Mouse (Mus musculus): ENCODE results near the gene Ibsp. TPM values are rescaled to one million over a fixed set of nuclear protein-coding genes. Genes with fewer than 3 reads are reported as not detected.

The Ibsp gene
- not detected in 2 replicates for polyA plus RNA-seq (2016; fragmentation: Nextera tagmentation; extraction: Ambion mirVana)

DNA sequence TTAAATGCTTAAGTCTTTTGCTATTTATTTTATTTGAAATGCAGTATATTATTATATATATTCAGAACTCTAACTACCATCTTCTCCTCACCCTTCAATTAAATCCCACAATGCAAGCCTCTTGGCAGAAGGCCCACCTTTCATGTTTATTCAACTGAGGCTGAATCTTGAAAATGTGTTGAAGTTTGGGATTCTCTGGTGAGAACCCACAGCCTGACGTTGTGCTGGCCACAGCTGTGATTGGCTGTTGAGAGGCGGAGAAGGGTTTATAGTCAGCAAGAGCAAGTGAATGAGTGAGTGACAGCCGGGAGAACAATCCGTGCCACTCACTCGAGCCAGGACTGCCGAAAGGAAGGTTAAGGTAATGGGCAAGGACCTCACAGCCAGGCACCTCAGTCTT, at the start of gene Ibsp:
TSS of gene Ibsp (plus strand) at position 178 of the 400 bp plus-strand sequence.
- no peak for DNase-seq (ENCODE audit: low spot score)
- Histone ChIP-seq H3K27ac (no peak within 1 kb of the TSS), H3K9me3 (no peaks in the 10 kb centered on the region), H3K27me3 (ENCODE audit: insufficient read depth, poor library complexity, severe bottlenecking) (no peaks in the 10 kb centered on the region), H3K4me1 (no peaks in the 10 kb centered on the region), H3K36me3 (no peaks in the 10 kb centered on the region), H3K4me3 (no peak within 1 kb of the TSS)
- WGBS = 58% methylated on average over 6 of the region's 6 CpGs

DNA sequence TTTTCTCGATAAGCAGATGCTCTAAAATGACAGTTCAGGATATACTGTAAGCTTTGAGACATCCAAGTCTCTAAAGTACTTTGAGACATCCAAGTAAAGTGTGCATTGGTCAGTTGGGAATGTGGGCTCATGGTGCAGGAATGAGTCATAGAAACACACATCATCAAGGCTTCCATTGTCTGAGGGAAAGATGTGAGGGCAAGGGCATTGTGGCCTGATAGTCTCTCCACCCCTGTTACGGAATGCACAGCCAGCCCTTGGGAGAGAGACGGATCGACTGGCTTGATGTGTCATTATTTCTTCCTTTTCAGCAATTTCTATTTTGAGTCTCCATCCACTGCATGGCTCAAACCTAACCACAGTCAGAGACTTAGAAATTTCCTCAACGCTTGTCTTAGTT, 47.2 kb upstream of the Ibsp start:
- no peaks in the 10 kb centered on the region for H3K27me3 ChIP-seq (ENCODE audit: insufficient read depth, poor library complexity, severe bottlenecking)
- H3K36me3 ChIP-seq = no peaks in the 10 kb centered on the region
- no peak overlapping the region for H3K4me3 ChIP-seq
- H3K27ac ChIP-seq = no peak overlapping the region
- no peaks in the 10 kb centered on the region for H3K9me3 ChIP-seq
- H3K4me1 ChIP-seq = no peaks in the 10 kb centered on the region
- 70% methylated on average over 5 of the region's 5 CpGs for WGBS
- no peak for DNase-seq (ENCODE audit: low spot score)

DNA sequence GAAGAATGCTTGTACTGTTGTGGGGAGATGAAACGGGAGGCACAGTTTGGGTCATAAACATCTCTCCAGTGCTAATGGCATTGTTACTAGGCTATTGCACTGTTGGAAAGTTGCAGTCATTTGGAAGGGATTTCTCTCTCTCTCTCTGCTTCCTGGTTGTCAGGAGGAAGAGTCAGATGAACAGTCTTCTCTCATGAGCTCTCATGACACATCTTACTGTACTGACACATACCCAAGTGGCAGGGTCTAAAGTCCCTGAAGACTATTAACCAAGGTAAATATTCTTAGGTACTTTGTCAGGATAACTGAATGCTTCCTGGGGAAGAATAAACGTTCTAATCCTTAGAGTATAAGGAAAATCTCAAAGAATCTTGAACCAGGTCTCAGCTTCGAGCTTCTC, 42.4 kb upstream of the Ibsp start:
- H3K27ac ChIP-seq = no peak overlapping the region
- no peaks in the 10 kb centered on the region for H3K9me3 ChIP-seq
- no peak overlapping the region for H3K4me3 ChIP-seq
- no peaks in the 10 kb centered on the region for H3K27me3 ChIP-seq (ENCODE audit: insufficient read depth, poor library complexity, severe bottlenecking)
- 74% methylated on average over 3 of the region's 3 CpGs for WGBS
- no peak for DNase-seq (ENCODE audit: low spot score)
- H3K4me1 ChIP-seq = no peaks in the 10 kb centered on the region
- no peaks in the 10 kb centered on the region for H3K36me3 ChIP-seq

- DNase-seq (ENCODE audit: low spot score) = no peak
- WGBS = 79% methylated on average over 4 of the region's 4 CpGs
- H3K4me1 ChIP-seq = no peaks in the 10 kb centered on the region
Measured at GRCm38 (mm10) chr5:104261908-104262461, 37.0 kb upstream of the Ibsp start.

DNA sequence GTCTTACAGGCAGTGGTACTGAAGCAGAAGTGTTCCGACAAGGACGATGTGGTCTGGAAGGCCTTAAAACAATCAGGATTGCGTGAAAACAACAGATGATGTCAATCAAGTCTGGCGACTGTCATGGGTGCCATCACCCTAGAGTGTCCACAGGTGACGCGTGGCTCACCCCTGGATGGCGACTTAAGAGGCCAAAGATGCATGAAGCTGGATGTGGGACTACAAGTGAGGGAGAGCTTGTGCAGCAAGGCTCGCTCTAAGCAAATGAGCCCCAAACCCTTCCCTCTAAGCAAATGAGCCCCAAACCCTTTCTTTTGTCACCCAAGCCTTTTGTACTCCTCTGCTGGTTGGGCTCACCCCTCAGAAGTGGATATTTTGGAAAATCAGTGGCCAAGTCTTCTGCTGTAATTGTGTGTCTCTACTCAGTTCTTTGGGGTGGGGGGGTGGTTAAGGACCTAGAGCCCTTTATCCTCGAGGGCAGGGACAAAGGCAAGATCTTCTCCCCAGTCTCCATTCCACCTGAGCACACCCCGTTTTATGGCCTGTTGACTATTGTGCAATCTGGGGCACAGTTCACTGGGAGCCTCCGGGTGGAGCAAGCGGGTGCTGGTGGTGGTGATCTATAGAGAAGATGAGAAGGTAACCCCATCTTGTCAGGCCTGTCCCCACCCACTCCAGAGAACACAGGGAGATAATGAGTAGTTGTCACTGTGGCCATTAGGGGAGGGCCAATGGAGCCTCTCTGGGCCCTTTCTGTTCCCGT, 35.8 kb upstream of the Ibsp start:
- WGBS = 83% methylated on average over 13 of the region's 13 CpGs
- H3K27me3 ChIP-seq (ENCODE audit: insufficient read depth, poor library complexity, severe bottlenecking) = no peaks in the 10 kb centered on the region
- DNase-seq (ENCODE audit: low spot score) = no peak
- H3K9me3 ChIP-seq = no peaks in the 10 kb centered on the region
- no peak overlapping the region for H3K4me3 ChIP-seq
- no peaks in the 10 kb centered on the region for H3K4me1 ChIP-seq
- no peaks in the 10 kb centered on the region for H3K36me3 ChIP-seq
- H3K27ac ChIP-seq = no peak overlapping the region

More at GRCm38 (mm10) chr5:104261908-104262461, 37.0 kb upstream of the Ibsp start:
- no peaks in the 10 kb centered on the region for H3K27me3 ChIP-seq (ENCODE audit: insufficient read depth, poor library complexity, severe bottlenecking)
- no peak overlapping the region for H3K27ac ChIP-seq
- H3K4me3 ChIP-seq = no peak overlapping the region
- H3K36me3 ChIP-seq = no peaks in the 10 kb centered on the region
- no peaks in the 10 kb centered on the region for H3K9me3 ChIP-seq

DNA sequence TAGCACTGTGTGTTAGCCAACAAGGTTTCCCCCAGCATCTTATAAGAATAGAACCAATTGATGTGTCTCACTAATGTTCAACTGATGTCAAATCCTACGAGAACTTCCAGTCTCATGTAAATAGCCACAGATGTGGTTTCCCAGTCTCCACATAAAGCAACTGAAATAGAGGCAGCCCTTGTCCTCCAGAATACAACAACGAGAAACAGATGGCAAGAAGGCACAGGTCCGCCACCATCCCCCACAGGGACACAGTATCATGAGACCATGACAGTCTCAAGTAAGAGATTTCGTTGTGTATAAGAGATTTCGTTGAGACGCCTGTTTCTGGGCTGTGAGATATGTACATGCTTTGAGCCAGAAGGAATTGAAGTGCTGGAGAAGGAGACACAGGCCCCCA, 4.8 kb upstream of the Ibsp start:
- DNase-seq (ENCODE audit: low spot score) = no peak
- H3K27me3 ChIP-seq (ENCODE audit: insufficient read depth, poor library complexity, severe bottlenecking) = no peaks in the 10 kb centered on the region
- H3K9me3 ChIP-seq = no peaks in the 10 kb centered on the region
- H3K4me1 ChIP-seq = no peaks in the 10 kb centered on the region
- H3K36me3 ChIP-seq = no peaks in the 10 kb centered on the region
- H3K27ac ChIP-seq = no peak overlapping the region
- 72% methylated on average over 6 of the region's 6 CpGs for WGBS
- no peak overlapping the region for H3K4me3 ChIP-seq

GRCm38 (mm10) chr5:104314073-104314472, 15.1 kb downstream of the Ibsp start:
- no peak overlapping the region for H3K27ac ChIP-seq
- DNase-seq (ENCODE audit: low spot score) = no peak
- no peaks in the 10 kb centered on the region for H3K27me3 ChIP-seq (ENCODE audit: insufficient read depth, poor library complexity, severe bottlenecking)
- no peaks in the 10 kb centered on the region for H3K4me1 ChIP-seq
- no peaks in the 10 kb centered on the region for H3K9me3 ChIP-seq
- no peaks in the 10 kb centered on the region for H3K36me3 ChIP-seq
- 81% methylated on average over 1 of the region's 1 CpGs for WGBS
- H3K4me3 ChIP-seq = no peak overlapping the region

- H3K36me3 ChIP-seq = no peaks in the 10 kb centered on the region
- DNase-seq (ENCODE audit: low spot score) = no peak
- H3K4me3 ChIP-seq = no peak within 1 kb of the TSS
- H3K27me3 ChIP-seq (ENCODE audit: insufficient read depth, poor library complexity, severe bottlenecking) = no peaks in the 10 kb centered on the region
- no peaks in the 10 kb centered on the region for H3K4me1 ChIP-seq
- H3K27ac ChIP-seq = no peak within 1 kb of the TSS
- no peaks in the 10 kb centered on the region for H3K9me3 ChIP-seq
- WGBS = 82% methylated on average over 6 of the region's 6 CpGs
Measured at GRCm38 (mm10) chr5:104325029-104325428, 26.1 kb downstream of the Ibsp start, which contains the start of gene Mepe. Gene Mepe, plus strand, starts transcription at chr5:104325329.

DNA sequence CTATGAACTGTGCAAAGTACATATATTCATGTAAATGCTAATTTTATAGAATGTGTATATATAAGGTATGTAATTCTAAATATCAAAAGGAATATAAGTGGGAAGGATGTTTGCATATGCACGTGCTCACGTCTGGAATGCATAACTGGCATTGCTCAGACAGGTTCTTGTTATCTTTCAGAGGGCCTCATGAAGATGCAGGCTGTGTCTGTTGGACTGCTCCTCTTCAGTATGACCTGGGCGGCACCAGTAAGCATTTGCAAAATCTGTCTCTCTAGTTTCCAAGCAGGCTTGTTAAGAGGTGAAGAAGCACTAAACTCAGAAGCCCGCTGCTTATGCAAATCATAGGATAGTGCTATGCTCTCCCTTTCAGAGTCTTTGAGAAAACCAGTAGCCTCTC, 27.9 kb downstream of the Ibsp start:
- no peaks in the 10 kb centered on the region for H3K36me3 ChIP-seq
- H3K9me3 ChIP-seq = no peaks in the 10 kb centered on the region
- no peak overlapping the region for H3K27ac ChIP-seq
- H3K4me1 ChIP-seq = no peaks in the 10 kb centered on the region
- DNase-seq (ENCODE audit: low spot score) = no peak
- WGBS = 64% methylated on average over 4 of the region's 4 CpGs
- no peaks in the 10 kb centered on the region for H3K27me3 ChIP-seq (ENCODE audit: insufficient read depth, poor library complexity, severe bottlenecking)
- no peak overlapping the region for H3K4me3 ChIP-seq

- no peak overlapping the region for H3K27ac ChIP-seq
- no peak for DNase-seq (ENCODE audit: low spot score)
- no peaks in the 10 kb centered on the region for H3K9me3 ChIP-seq
- H3K4me1 ChIP-seq = no peaks in the 10 kb centered on the region
- no peaks in the 10 kb centered on the region for H3K36me3 ChIP-seq
- H3K4me3 ChIP-seq = no peak overlapping the region
- 78% methylated on average over 8 of the region's 8 CpGs for WGBS
- H3K27me3 ChIP-seq (ENCODE audit: insufficient read depth, poor library complexity, severe bottlenecking) = no peaks in the 10 kb centered on the region
Measured at GRCm38 (mm10) chr5:104327389-104327788, 28.4 kb downstream of the Ibsp start.

DNA sequence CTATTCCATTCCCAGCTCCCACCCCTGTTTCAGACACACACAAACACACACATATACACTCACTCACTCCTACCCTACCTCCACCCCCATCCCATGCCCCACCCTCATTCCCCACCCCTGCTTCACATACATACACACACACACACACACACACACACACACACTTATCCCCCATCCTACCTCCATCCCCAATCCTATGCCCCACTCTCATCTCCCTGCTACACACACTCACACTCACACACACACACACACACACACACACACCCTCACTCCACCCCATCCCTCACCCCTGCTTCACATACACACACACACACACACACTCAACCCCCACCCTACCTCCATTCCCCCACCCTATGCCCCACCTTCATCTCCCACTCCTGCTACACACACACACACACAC, 28.9 kb downstream of the Ibsp start:
- DNase-seq (ENCODE audit: low spot score) = no peak
- Histone ChIP-seq H3K4me3 (no peak overlapping the region), H3K27me3 (ENCODE audit: insufficient read depth, poor library complexity, severe bottlenecking) (no peaks in the 10 kb centered on the region), H3K9me3 (no peaks in the 10 kb centered on the region), H3K36me3 (no peaks in the 10 kb centered on the region), H3K27ac (no peak overlapping the region), H3K4me1 (no peaks in the 10 kb centered on the region)

- 66% methylated on average over 4 of the region's 4 CpGs for WGBS
- H3K27me3 ChIP-seq (ENCODE audit: insufficient read depth, poor library complexity, severe bottlenecking) = no peaks in the 10 kb centered on the region
- no peaks in the 10 kb centered on the region for H3K4me1 ChIP-seq
Measured at GRCm38 (mm10) chr5:104328317-104328850, 29.4 kb downstream of the Ibsp start.

DNA sequence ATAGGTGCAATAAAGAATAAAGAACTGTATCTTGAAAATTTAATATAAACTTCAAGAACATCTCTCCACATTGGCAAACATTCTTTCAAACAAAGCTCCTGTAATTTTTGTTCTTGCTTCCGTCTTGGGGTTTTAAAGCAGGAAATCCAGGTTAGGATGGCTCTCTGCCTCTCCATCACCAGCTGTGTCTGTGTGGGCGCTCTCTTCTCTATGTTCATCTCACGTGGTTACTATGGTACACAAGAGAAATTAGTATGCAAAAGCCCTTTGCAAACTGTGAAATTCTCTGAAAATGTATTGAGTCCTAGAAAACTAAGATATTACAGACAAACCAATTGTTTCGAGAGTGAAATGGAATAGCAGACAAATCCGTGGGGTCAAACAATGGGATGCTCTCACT, 30.4 kb downstream of the Ibsp start:
- no peaks in the 10 kb centered on the region for H3K4me1 ChIP-seq
- H3K4me3 ChIP-seq = no peak overlapping the region
- H3K36me3 ChIP-seq = no peaks in the 10 kb centered on the region
- no peaks in the 10 kb centered on the region for H3K9me3 ChIP-seq
- no peak overlapping the region for H3K27ac ChIP-seq
- WGBS = 82% methylated on average over 5 of the region's 5 CpGs
- H3K27me3 ChIP-seq (ENCODE audit: insufficient read depth, poor library complexity, severe bottlenecking) = no peaks in the 10 kb centered on the region
- no peak for DNase-seq (ENCODE audit: low spot score)

More at GRCm38 (mm10) chr5:104328317-104328850, 29.4 kb downstream of the Ibsp start:
- Histone ChIP-seq H3K27ac (no peak overlapping the region), H3K9me3 (no peaks in the 10 kb centered on the region), H3K4me3 (no peak overlapping the region), H3K36me3 (no peaks in the 10 kb centered on the region)
- DNase-seq (ENCODE audit: low spot score) = no peak
